Mouse (Mus musculus): ENCODE measurements around the gene Psors1c2. TPM values are rescaled to one million over a fixed set of nuclear protein-coding genes. Genes with fewer than 3 reads are reported as not detected.

The Psors1c2 gene
- polyA plus RNA-seq, 1 experiment from 2014 or later: 0.14 TPM

GRCm38 (mm10) chr17:35549437-35550142 lies 16.6 kb downstream of the Psors1c2 start:
- WGBS (ENCODE audit: insufficient replicate concordance): 47% methylated on average over 15 of the region's 15 CpGs
- Histone ChIP-seq H3K4me2 (no peak overlapping the region), H3K9ac (no peak overlapping the region), H3K4me1 (no peaks in the 10 kb centered on the region), H3K4me3 (no peak overlapping the region), H3K27ac (peak overlapping the region; percentile 28; the same call in 1 of the 2 replicates), H3K36me3 (no peaks in the 10 kb centered on the region), H3K9me3 (replicated peaks) (no peaks in the 10 kb centered on the region), H3K27me3 (replicated peaks) (0 out of 2 replicates have a peak, but pooled peaks cover 9% of the 10 kb centered on the region)
- no peak for ATAC-seq

- no peak overlapping the region for H3K9ac ChIP-seq
- H3K27me3 ChIP-seq (replicated peaks): 0 out of 2 replicates have a peak, but pooled peaks cover 9% of the 10 kb centered on the region
- H3K27ac ChIP-seq: no peak overlapping the region
- no peak overlapping the region for H3K4me3 ChIP-seq
- WGBS (ENCODE audit: insufficient replicate concordance): 83% methylated on average over 4 of the region's 4 CpGs
- no peaks in the 10 kb centered on the region; the same call in 1 of the 2 replicates for H3K9me3 ChIP-seq (replicated peaks)
- no peaks in the 10 kb centered on the region for H3K36me3 ChIP-seq
- no peak overlapping the region for H3K4me2 ChIP-seq
- no peak for ATAC-seq
- no peaks in the 10 kb centered on the region for H3K4me1 ChIP-seq
Observed at GRCm38 (mm10) chr17:35550143-35550494, 17.1 kb downstream of the Psors1c2 start.

- no peak overlapping the region for H3K27ac ChIP-seq
- WGBS (ENCODE audit: insufficient replicate concordance): 47% methylated on average over 8 of the region's 8 CpGs
- H3K27me3 ChIP-seq (replicated peaks): 0 out of 2 replicates have a peak, but pooled peaks cover 9% of the 10 kb centered on the region
Observed at GRCm38 (mm10) chr17:35550871-35551270, 17.9 kb downstream of the Psors1c2 start.

GRCm38 (mm10) chr17:35551881-35552414 lies 18.9 kb downstream of the Psors1c2 start, which contains the start of gene Cdsn:
Gene Cdsn (plus strand): TSS chr17:35552128.
- 72% methylated on average over 10 of the region's 10 CpGs for WGBS (ENCODE audit: insufficient replicate concordance)
- Histone ChIP-seq H3K9ac (no peak within 1 kb of the TSS), H3K36me3 (no peaks in the 10 kb centered on the region), H3K27me3 (replicated peaks) (0 out of 2 replicates have a peak, but pooled peaks cover 9% of the 10 kb centered on the region), H3K4me3 (no peak within 1 kb of the TSS), H3K4me2 (no peak within 1 kb of the TSS), H3K9me3 (replicated peaks) (no peaks in the 10 kb centered on the region; the same call in 1 of the 2 replicates), H3K27ac (no peak within 1 kb of the TSS), H3K4me1 (no peaks in the 10 kb centered on the region)
- ATAC-seq: no peak

More at GRCm38 (mm10) chr17:35550871-35551270, 17.9 kb downstream of the Psors1c2 start:
- no peaks in the 10 kb centered on the region for H3K4me1 ChIP-seq
- H3K4me3 ChIP-seq: no peak overlapping the region
- no peak overlapping the region for H3K9ac ChIP-seq
- H3K9me3 ChIP-seq (replicated peaks): no peaks in the 10 kb centered on the region; the same call in 1 of the 2 replicates
- H3K4me2 ChIP-seq: no peak overlapping the region
- H3K36me3 ChIP-seq: no peaks in the 10 kb centered on the region
- no peak for ATAC-seq

- H3K27ac ChIP-seq: no peak overlapping the region
- no peak for ATAC-seq
Observed at GRCm38 (mm10) chr17:35554321-35554720, 21.3 kb downstream of the Psors1c2 start.

GRCm38 (mm10) chr17:35554761-35555397 lies 21.9 kb downstream of the Psors1c2 start:
- 73% methylated on average over 18 of the region's 18 CpGs for WGBS (ENCODE audit: insufficient replicate concordance)

More at GRCm38 (mm10) chr17:35554321-35554720, 21.3 kb downstream of the Psors1c2 start:
- Histone ChIP-seq H3K4me2 (no peak overlapping the region), H3K27me3 (replicated peaks) (0 out of 2 replicates have a peak, but pooled peaks cover 3% of the 10 kb centered on the region), H3K4me3 (no peak overlapping the region), H3K9ac (no peak overlapping the region), H3K4me1 (no peaks in the 10 kb centered on the region), H3K36me3 (no peaks in the 10 kb centered on the region), H3K9me3 (replicated peaks) (no peaks in the 10 kb centered on the region; the same call in 1 of the 2 replicates)
- 62% methylated on average over 5 of the region's 5 CpGs for WGBS (ENCODE audit: insufficient replicate concordance)

GRCm38 (mm10) chr17:35556186-35556765 lies 23.3 kb downstream of the Psors1c2 start:
- no peaks in the 10 kb centered on the region for H3K36me3 ChIP-seq
- H3K4me3 ChIP-seq: no peak overlapping the region

More at GRCm38 (mm10) chr17:35554761-35555397, 21.9 kb downstream of the Psors1c2 start:
- H3K9ac ChIP-seq: no peak overlapping the region
- no peaks in the 10 kb centered on the region for H3K4me1 ChIP-seq
- 0 out of 2 replicates have a peak, but pooled peaks cover 3% of the 10 kb centered on the region for H3K27me3 ChIP-seq (replicated peaks)
- no peak overlapping the region for H3K4me2 ChIP-seq
- ATAC-seq: no peak
- H3K27ac ChIP-seq: no peak overlapping the region
- no peak overlapping the region for H3K4me3 ChIP-seq
- no peaks in the 10 kb centered on the region; the same call in 1 of the 2 replicates for H3K9me3 ChIP-seq (replicated peaks)
- H3K36me3 ChIP-seq: no peaks in the 10 kb centered on the region

GRCm38 (mm10) chr17:35556812-35557211 lies 23.8 kb downstream of the Psors1c2 start:
- H3K27me3 ChIP-seq (replicated peaks): no peaks in the 10 kb centered on the region
- H3K4me3 ChIP-seq: no peak overlapping the region
- H3K4me1 ChIP-seq: no peaks in the 10 kb centered on the region
- 35% methylated on average over 5 of the region's 5 CpGs for WGBS (ENCODE audit: insufficient replicate concordance)
- ATAC-seq: no peak
- no peak overlapping the region for H3K9ac ChIP-seq
- no peak overlapping the region for H3K4me2 ChIP-seq
- no peak overlapping the region for H3K27ac ChIP-seq
- H3K36me3 ChIP-seq: no peaks in the 10 kb centered on the region
- no peaks in the 10 kb centered on the region; the same call in 1 of the 2 replicates for H3K9me3 ChIP-seq (replicated peaks)

More at GRCm38 (mm10) chr17:35556186-35556765, 23.3 kb downstream of the Psors1c2 start:
- 0 out of 2 replicates have a peak, but pooled peaks cover 3% of the 10 kb centered on the region for H3K27me3 ChIP-seq (replicated peaks)
- H3K4me1 ChIP-seq: no peaks in the 10 kb centered on the region
- 77% methylated on average over 13 of the region's 13 CpGs for WGBS (ENCODE audit: insufficient replicate concordance)
- no peak overlapping the region for H3K4me2 ChIP-seq
- H3K9me3 ChIP-seq (replicated peaks): no peaks in the 10 kb centered on the region; the same call in 1 of the 2 replicates
- no peak overlapping the region for H3K27ac ChIP-seq
- H3K9ac ChIP-seq: no peak overlapping the region
- ATAC-seq: no peak

- H3K4me1 ChIP-seq: no peaks in the 10 kb centered on the region
- H3K36me3 ChIP-seq: no peaks in the 10 kb centered on the region
- no peak overlapping the region for H3K9ac ChIP-seq
- no peak overlapping the region for H3K4me3 ChIP-seq
- H3K4me2 ChIP-seq: no peak overlapping the region
- WGBS (ENCODE audit: insufficient replicate concordance): 62% methylated on average over 9 of the region's 9 CpGs
- H3K9me3 ChIP-seq (replicated peaks): no peaks in the 10 kb centered on the region; the same call in 1 of the 2 replicates
- H3K27ac ChIP-seq: no peak overlapping the region
- ATAC-seq: no peak
- H3K27me3 ChIP-seq (replicated peaks): no peaks in the 10 kb centered on the region
Observed at GRCm38 (mm10) chr17:35557351-35557750, 24.4 kb downstream of the Psors1c2 start.

- WGBS (ENCODE audit: insufficient replicate concordance): 39% methylated on average over 8 of the region's 8 CpGs
- no peak for ATAC-seq
Observed at GRCm38 (mm10) chr17:35558216-35558615, 25.2 kb downstream of the Psors1c2 start.

GRCm38 (mm10) chr17:35567150-35567549 lies 34.1 kb downstream of the Psors1c2 start, which contains the start of gene 2300002M23Rik:
Gene 2300002M23Rik (plus strand): TSS chr17:35567450.
- no peak within 1 kb of the TSS for H3K4me2 ChIP-seq
- H3K4me1 ChIP-seq: no peaks in the 10 kb centered on the region
- no peaks in the 10 kb centered on the region for H3K36me3 ChIP-seq
- H3K4me3 ChIP-seq: no peak within 1 kb of the TSS
- no peak for ATAC-seq
- 0 out of 2 replicates have a peak, but pooled peaks cover 3% of the 10 kb centered on the region for H3K9me3 ChIP-seq (replicated peaks)
- peaks cover 47% of the 10 kb centered on the region for H3K27me3 ChIP-seq (replicated peaks)
- H3K9ac ChIP-seq: no peak within 1 kb of the TSS
- 32% methylated on average over 3 of the region's 3 CpGs for WGBS (ENCODE audit: insufficient replicate concordance)
- H3K27ac ChIP-seq: no peak within 1 kb of the TSS

More at GRCm38 (mm10) chr17:35558216-35558615, 25.2 kb downstream of the Psors1c2 start:
- no peaks in the 10 kb centered on the region for H3K27me3 ChIP-seq (replicated peaks)
- H3K9ac ChIP-seq: no peak overlapping the region
- no peaks in the 10 kb centered on the region; the same call in 1 of the 2 replicates for H3K9me3 ChIP-seq (replicated peaks)
- no peak overlapping the region for H3K4me3 ChIP-seq
- no peak overlapping the region for H3K27ac ChIP-seq
- no peaks in the 10 kb centered on the region for H3K4me1 ChIP-seq
- H3K36me3 ChIP-seq: no peaks in the 10 kb centered on the region
- H3K4me2 ChIP-seq: no peak overlapping the region
